Mouse (Mus musculus): Measurements from ENCODE around the gene Recql5. TPM values are rescaled to one million over a fixed set of nuclear protein-coding genes. Genes with fewer than 3 reads are reported as not detected.
A peak's percentile ranks its signal among the peaks of the same experiment; 100 is the strongest.

The Recql5 gene
- 16.2 and 21.0 TPM in 2 replicates for polyA plus RNA-seq (2015; fragmentation: Nextera tagmentation; extraction: Ambion mirVana)

- H3K9ac ChIP-seq = peak within 1 kb of the TSS; percentile 70
- ATAC-seq = peak; percentile 100
- peaks cover 13% of the 10 kb centered on the region; the same call in 1 of the 2 replicates for H3K36me3 ChIP-seq
- no peaks in the 10 kb centered on the region for H3K27me3 ChIP-seq (replicated peaks)
- H3K4me1 ChIP-seq (replicated peaks) = peaks cover 18% of the 10 kb centered on the region
- H3K9me3 ChIP-seq = no peaks in the 10 kb centered on the region
- WGBS = under 1% methylated on average over 28 of the region's 28 CpGs
- peak within 1 kb of the TSS; percentile 74 for H3K4me2 ChIP-seq (replicated peaks)
- H3K27ac ChIP-seq = no peak within 1 kb of the TSS
- peak within 1 kb of the TSS; percentile 68 for H3K4me3 ChIP-seq (replicated peaks)
Measured at GRCm38 (mm10) chr11:115933108-115933746, at the start of gene Recql5, which contains the start of gene Sap30bp. TSS of gene Recql5 (minus strand) at chr11:115933477. TSS of gene Sap30bp (plus strand) at chr11:115933282.

DNA sequence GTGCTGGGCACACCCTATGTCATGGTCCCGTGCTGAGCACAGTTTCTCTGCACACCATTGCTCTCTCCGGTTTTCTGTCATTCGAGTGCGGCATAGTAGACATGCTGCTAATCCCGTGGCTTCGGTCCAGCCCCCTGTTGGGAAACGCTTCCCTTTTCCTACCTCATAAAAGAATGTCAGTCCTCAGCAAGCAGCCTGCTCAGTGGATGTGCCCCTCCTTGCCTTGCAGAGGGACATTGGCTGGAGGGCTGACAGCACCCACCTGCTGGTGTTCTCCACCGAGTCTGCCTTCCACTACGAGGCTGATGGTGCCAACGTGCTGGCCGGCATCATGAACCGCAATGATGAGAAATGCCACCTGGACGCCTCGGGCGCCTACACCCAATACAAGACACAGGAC, 49.2 kb upstream of the Recql5 start:
- H3K27ac ChIP-seq = no peak overlapping the region
- H3K4me1 ChIP-seq (replicated peaks) = no peaks in the 10 kb centered on the region
- no peaks in the 10 kb centered on the region for H3K36me3 ChIP-seq
- H3K9me3 ChIP-seq = no peaks in the 10 kb centered on the region
- ATAC-seq = no peak
- no peaks in the 10 kb centered on the region for H3K27me3 ChIP-seq (replicated peaks)
- no peak overlapping the region for H3K4me2 ChIP-seq (replicated peaks)
- 88% methylated on average over 15 of the region's 15 CpGs for WGBS
- no peak overlapping the region for H3K4me3 ChIP-seq (replicated peaks)
- no peak overlapping the region for H3K9ac ChIP-seq

DNA sequence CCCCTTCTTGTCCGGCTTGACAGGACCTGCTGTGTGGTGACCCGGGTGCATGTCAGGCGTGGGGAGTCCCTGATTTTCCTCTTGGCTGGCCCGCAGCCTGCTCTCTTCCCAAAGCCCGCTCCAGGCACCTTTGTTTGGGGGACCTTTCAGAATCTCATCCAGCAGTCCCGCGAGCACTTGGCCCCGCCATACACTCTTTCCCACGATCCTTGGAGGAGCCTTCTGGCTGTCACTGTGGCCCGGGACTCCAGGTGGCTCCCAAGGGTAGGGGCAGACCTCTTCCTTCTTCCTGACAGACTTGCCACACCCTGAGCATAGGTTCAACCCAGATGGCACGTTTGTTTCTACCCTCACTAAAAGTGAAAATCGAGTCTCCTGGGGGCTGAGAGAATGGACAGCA, 42.3 kb upstream of the Recql5 start:
- WGBS = 41% methylated on average over 12 of the region's 12 CpGs
- no peak for ATAC-seq
- no peaks in the 10 kb centered on the region for H3K36me3 ChIP-seq

GRCm38 (mm10) chr11:115975083-115975420, 41.8 kb upstream of the Recql5 start:
- no peaks in the 10 kb centered on the region for H3K36me3 ChIP-seq
- H3K27ac ChIP-seq = peak overlapping the region; percentile 42
- WGBS = 3% methylated on average over 18 of the region's 18 CpGs
- peaks cover 18% of the 10 kb centered on the region; the same call in 1 of the 2 replicates for H3K27me3 ChIP-seq (replicated peaks)
- H3K4me1 ChIP-seq (replicated peaks) = peaks cover 19% of the 10 kb centered on the region
- H3K9ac ChIP-seq = peak overlapping the region; percentile 54
- no peak; the same call in 1 of the 2 replicates for ATAC-seq
- peak overlapping the region; percentile 52 for H3K4me3 ChIP-seq (replicated peaks)
- H3K4me2 ChIP-seq (replicated peaks) = peak overlapping the region; percentile 76
- no peaks in the 10 kb centered on the region for H3K9me3 ChIP-seq

More for the DNA sequence above, 42.3 kb upstream of the Recql5 start:
- peak overlapping the region; percentile 76 for H3K4me2 ChIP-seq (replicated peaks)
- H3K4me1 ChIP-seq (replicated peaks) = peaks cover 15% of the 10 kb centered on the region
- H3K4me3 ChIP-seq (replicated peaks) = peak overlapping the region; percentile 52
- H3K27ac ChIP-seq = peak overlapping the region; percentile 42; the same call in 1 of the 2 replicates
- H3K9ac ChIP-seq = peak overlapping the region; percentile 54
- H3K9me3 ChIP-seq = no peaks in the 10 kb centered on the region
- peaks cover 18% of the 10 kb centered on the region; the same call in 1 of the 2 replicates for H3K27me3 ChIP-seq (replicated peaks)

DNA sequence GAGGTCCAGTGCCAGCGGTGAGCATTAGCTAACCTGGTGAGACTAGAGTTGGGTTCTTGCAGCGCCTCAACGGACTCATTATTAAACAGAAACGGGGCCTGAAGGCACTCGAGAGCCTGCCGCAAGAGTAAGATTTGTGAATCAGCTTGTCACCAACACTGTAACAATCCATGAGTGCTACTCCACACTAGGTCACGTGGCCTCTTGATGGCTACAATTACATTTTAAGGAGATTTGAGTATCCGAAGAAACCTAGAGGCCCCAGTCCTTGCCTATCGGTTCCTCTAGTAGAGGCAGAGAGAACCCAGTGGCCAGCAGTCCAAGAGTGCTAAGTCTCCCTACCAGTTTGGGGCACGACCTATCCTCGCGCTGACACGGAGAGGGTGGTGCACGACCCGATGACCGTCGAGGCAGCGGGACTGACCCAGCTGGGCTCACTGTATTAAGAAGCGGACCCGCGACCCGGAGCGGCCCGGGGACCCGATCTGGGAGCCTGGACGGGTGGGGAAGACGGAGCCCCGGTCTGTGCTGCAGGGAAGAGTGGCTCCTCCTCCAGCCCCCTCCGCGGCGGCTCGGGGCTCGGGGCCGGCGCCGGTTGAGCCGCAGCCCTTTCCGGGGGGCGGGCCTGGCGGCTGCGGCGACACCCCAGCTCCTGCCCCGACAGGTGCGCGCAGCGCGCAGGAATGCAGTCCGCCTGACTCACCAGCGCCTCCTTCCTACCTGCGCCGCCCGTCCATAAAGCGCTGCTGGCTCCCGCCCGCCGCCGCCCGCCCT, 41.2 kb upstream of the Recql5 start, which contains the start of gene Itgb4:
Gene Itgb4, plus strand, starts transcription at position 401 of the 774 bp plus-strand sequence.
- ATAC-seq = peak; percentile 86
- Histone ChIP-seq H3K4me3 (replicated peaks) (peak within 1 kb of the TSS; percentile 52), H3K27me3 (replicated peaks) (peaks cover 18% of the 10 kb centered on the region; the same call in 1 of the 2 replicates), H3K4me1 (replicated peaks) (peaks cover 25% of the 10 kb centered on the region), H3K4me2 (replicated peaks) (peak within 1 kb of the TSS; percentile 76), H3K9me3 (no peaks in the 10 kb centered on the region), H3K36me3 (no peaks in the 10 kb centered on the region), H3K27ac (peak within 1 kb of the TSS; percentile 42), H3K9ac (peak within 1 kb of the TSS; percentile 54)
- WGBS = 10% methylated on average over 58 of the region's 58 CpGs

- no peak overlapping the region for H3K9ac ChIP-seq
- H3K27me3 ChIP-seq (replicated peaks) = peaks cover 18% of the 10 kb centered on the region; the same call in 1 of the 2 replicates
- peaks cover 9% of the 10 kb centered on the region for H3K36me3 ChIP-seq
- peaks cover 20% of the 10 kb centered on the region for H3K4me1 ChIP-seq (replicated peaks)
- 51% methylated on average over 6 of the region's 6 CpGs for WGBS
- H3K4me2 ChIP-seq (replicated peaks) = no peak overlapping the region
- H3K27ac ChIP-seq = 0 out of 2 replicates have a peak overlapping the region, but pooled peaks have one; percentile 48
- no peaks in the 10 kb centered on the region; the same call in 1 of the 2 replicates for H3K9me3 ChIP-seq
- ATAC-seq = peak; percentile 59
- no peak overlapping the region for H3K4me3 ChIP-seq (replicated peaks)
Measured at GRCm38 (mm10) chr11:115971016-115971415, 37.7 kb upstream of the Recql5 start.

DNA sequence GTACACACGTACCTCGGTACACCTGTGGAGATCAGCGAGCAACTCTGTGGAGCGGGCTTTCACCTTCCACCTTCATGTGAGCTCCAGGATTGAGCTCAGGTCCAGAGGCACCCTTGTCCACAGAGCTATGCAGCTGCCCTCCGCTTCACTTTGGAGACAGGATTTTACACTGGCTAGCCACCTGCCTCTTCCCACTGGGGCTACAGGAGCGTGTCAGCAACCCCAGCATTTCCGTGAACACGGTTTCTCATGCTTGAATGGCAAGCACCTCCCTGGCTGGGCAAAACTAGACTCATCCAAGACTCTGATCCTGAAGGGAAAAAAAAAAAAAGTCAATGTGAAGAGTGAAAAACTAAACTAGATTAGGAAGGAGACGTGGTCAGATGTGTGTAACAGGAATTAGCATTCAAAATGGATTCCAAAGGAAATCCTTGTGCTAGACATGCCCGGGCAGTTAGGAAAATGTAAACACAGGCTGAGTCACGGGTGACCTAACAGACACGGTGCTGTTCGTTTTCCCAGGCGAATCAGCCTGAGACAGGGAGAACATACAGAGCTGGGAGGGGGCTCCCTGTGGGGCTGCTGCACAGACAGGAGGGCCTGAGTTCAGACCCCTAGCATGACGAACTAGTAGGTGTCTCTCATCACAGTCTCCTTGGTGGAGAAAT, 36.9 kb upstream of the Recql5 start:
- 0 out of 2 replicates have a peak, but pooled peaks have one; percentile 1 for ATAC-seq
- H3K4me2 ChIP-seq (replicated peaks) = no peak overlapping the region
- WGBS = 39% methylated on average over 15 of the region's 15 CpGs
- H3K27ac ChIP-seq = peak overlapping the region; percentile 55; the same call in 1 of the 2 replicates
- H3K4me3 ChIP-seq (replicated peaks) = no peak overlapping the region
- peaks cover 10% of the 10 kb centered on the region; the same call in 1 of the 2 replicates for H3K27me3 ChIP-seq (replicated peaks)
- no peaks in the 10 kb centered on the region; the same call in 1 of the 2 replicates for H3K9me3 ChIP-seq
- H3K4me1 ChIP-seq (replicated peaks) = peaks cover 18% of the 10 kb centered on the region
- H3K36me3 ChIP-seq = peaks cover 15% of the 10 kb centered on the region
- H3K9ac ChIP-seq = no peak overlapping the region

DNA sequence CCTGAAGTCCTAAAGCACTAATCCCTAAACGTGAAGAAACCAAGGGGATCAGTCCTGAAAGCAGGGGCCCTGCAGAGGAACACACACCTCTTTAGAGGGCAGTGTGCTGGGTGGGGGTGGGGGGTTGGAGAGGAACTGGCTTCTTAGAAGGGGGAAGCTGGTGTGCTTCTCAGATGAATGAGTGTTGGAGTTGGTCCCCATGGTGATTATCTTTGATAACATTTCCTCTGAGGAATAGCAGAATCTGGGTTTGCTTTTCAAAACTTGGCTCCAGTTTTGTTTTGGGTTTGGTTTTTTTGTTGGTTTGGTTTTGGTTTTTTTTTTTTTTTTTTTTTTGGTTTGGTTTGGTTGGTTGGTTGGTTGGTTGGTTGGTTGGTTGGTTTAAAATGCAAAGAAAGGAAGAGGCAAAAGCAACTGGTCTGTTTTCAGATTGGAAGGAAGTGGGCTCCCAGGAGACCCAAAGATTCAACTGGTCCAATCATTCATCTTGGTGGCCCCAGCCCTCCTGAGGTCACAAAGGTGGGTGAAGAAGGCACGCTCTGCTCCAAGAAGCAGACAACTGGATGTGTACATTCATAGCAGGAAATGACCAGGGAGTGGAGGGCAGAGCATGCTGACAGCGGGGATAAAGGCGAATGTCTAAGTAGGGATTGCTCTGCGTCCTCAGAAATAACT, 35.6 kb upstream of the Recql5 start:
- Histone ChIP-seq H3K27me3 (replicated peaks) (0 out of 2 replicates have a peak, but pooled peaks cover 3% of the 10 kb centered on the region), H3K9me3 (no peaks in the 10 kb centered on the region; the same call in 1 of the 2 replicates), H3K9ac (no peak overlapping the region), H3K36me3 (peaks cover 26% of the 10 kb centered on the region), H3K4me3 (replicated peaks) (no peak overlapping the region), H3K4me1 (replicated peaks) (peaks cover 12% of the 10 kb centered on the region), H3K4me2 (replicated peaks) (no peak overlapping the region), H3K27ac (no peak overlapping the region)
- no peak for ATAC-seq
- 56% methylated on average over 5 of the region's 5 CpGs for WGBS

GRCm38 (mm10) chr11:115964977-115965604, 31.8 kb upstream of the Recql5 start:
- H3K4me2 ChIP-seq (replicated peaks) = no peak overlapping the region
- no peak for ATAC-seq
- no peak overlapping the region for H3K4me3 ChIP-seq (replicated peaks)
- peaks cover 57% of the 10 kb centered on the region for H3K36me3 ChIP-seq
- no peaks in the 10 kb centered on the region; the same call in 1 of the 2 replicates for H3K9me3 ChIP-seq
- H3K27me3 ChIP-seq (replicated peaks) = no peaks in the 10 kb centered on the region
- WGBS = 73% methylated on average over 10 of the region's 10 CpGs
- no peak overlapping the region for H3K9ac ChIP-seq
- H3K27ac ChIP-seq = no peak overlapping the region
- H3K4me1 ChIP-seq (replicated peaks) = peaks cover 6% of the 10 kb centered on the region

- Histone ChIP-seq H3K9me3 (no peaks in the 10 kb centered on the region; the same call in 1 of the 2 replicates), H3K4me1 (replicated peaks) (no peaks in the 10 kb centered on the region), H3K27me3 (replicated peaks) (no peaks in the 10 kb centered on the region), H3K27ac (no peak overlapping the region), H3K9ac (no peak overlapping the region), H3K4me2 (replicated peaks) (no peak overlapping the region), H3K36me3 (peaks cover 58% of the 10 kb centered on the region), H3K4me3 (replicated peaks) (no peak overlapping the region)
- ATAC-seq = no peak
- 92% methylated on average over 9 of the region's 9 CpGs for WGBS
Measured at GRCm38 (mm10) chr11:115962651-115963412, 29.6 kb upstream of the Recql5 start.
